Mouse (Mus musculus): ENCODE data around the gene Tns1.

DNA sequence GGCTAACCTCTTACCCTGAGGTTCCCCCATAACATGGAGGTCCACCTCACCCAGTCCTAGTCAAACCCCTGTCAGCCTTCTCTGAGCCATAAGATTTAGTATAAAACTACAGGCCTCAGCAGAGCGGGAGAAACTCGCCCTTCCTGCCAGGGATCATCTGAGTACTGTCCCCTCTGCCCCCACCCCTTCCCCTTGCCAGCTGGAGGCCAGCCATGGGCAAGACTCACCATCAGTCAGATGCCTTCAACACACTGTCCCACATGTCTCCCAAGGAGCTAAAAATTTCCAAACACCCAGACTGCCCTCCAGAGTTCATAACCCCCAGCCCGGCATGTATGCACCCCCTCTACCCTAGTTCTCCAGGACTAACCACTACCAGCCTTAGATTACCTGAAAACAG lies 119.2 kb downstream of the Tns1 start:
- TF ChIP-seq FLI1 (IDR thresholded peaks at IDR 0.05; ENCODE audit: low read length) (no peak), GATA1 (IDR thresholded peaks at IDR 0.05; ENCODE audit: borderline replicate concordance, low read length) (no peak)

Data from megakaryocyte, embryonic 14.5 days (primary cell).